Mouse (Mus musculus) heart, embryonic 13.5 days (tissue): Measurements from ENCODE around the gene Adamts13. TPM values are rescaled to one million over a fixed set of nuclear protein-coding genes. Genes with fewer than 3 reads are reported as not detected.

Experiments
- polyA plus RNA-seq: library from polyadenylated mRNA; unstranded; fragments of >200 nt; fragmentation: Nextera tagmentation; extraction: Ambion mirVana; gene quantifications from 2 replicates; pipeline ENCODE4 v1.2.1, GENCODE M21; 2015

Adamts13 gene
- polyA plus RNA-seq, 1 experiment from 2014 or later = 0.04 TPM

Other genes starting within 250 kb of the Adamts13 start
- not detected in 2 replicates for gene Abo, start 108.4 kb upstream of the Adamts13 start, polyA plus RNA-seq
- 12.8 and 13.2 TPM in 2 replicates for gene Surf6, start 70.5 kb upstream of the Adamts13 start, polyA plus RNA-seq
- gene Med22, start 62.7 kb upstream of the Adamts13 start, polyA plus RNA-seq = 37.8 and 41.2 TPM in 2 replicates
- 364 and 394 TPM in 2 replicates for gene Rpl7a, start 62.7 kb upstream of the Adamts13 start, polyA plus RNA-seq
- gene Surf2, start 57.0 kb upstream of the Adamts13 start, polyA plus RNA-seq = 31.5 and 35.6 TPM in 2 replicates
- gene Surf1, start 56.9 kb upstream of the Adamts13 start, polyA plus RNA-seq = 43.4 and 44.3 TPM in 2 replicates
- gene Surf4, start 39.5 kb upstream of the Adamts13 start, polyA plus RNA-seq = 187 and 191 TPM in 2 replicates
- gene Stkld1, start 39.4 kb upstream of the Adamts13 start, polyA plus RNA-seq = 0.07 and 0.13 TPM in 2 replicates
- gene Rexo4, start 9.0 kb upstream of the Adamts13 start, polyA plus RNA-seq = 26.3 and 27.6 TPM in 2 replicates
- gene Cacfd1, start 36.5 kb downstream of the Adamts13 start, polyA plus RNA-seq = 35.9 and 43.2 TPM in 2 replicates
- gene Slc2a6, start 54.6 kb downstream of the Adamts13 start, polyA plus RNA-seq = 0.18 TPM in 1 of 2 replicates, not detected in the other
- gene Mymk, start 98.8 kb downstream of the Adamts13 start, polyA plus RNA-seq = 0.41 and 1.2 TPM in 2 replicates
- gene Adamtsl2, start 106.0 kb downstream of the Adamts13 start, polyA plus RNA-seq = 11.2 and 11.6 TPM in 2 replicates
- 0.24 and 0.53 TPM in 2 replicates for gene Fam163b, start 169.1 kb downstream of the Adamts13 start, polyA plus RNA-seq
- gene Dbh, start 191.8 kb downstream of the Adamts13 start, polyA plus RNA-seq = 0.55 and 0.88 TPM in 2 replicates